Mouse (Mus musculus) left cerebral cortex, adult 2 months (tissue): ENCODE measurements at regions not wholly inside any gene's neighbourhood (a gene's known extent, or its start where the extent isn't known, plus 50 kb on each side); places are given as distances from the start of the nearest gene placed in this dataset.

Source experiments
- DNase-seq, 2 experiments: peaks; one replicate each; pipeline ENCODE4 v3.0.0; 2021 to 2022; ENCODE audit warnings: low spot score in 2 of 2, mixed read lengths in 1 of 2; ENCODE audit errors: extremely low spot score in 1 of 2
- H3K27ac ChIP-seq: fragments of 200-600 bp; 2 replicates; pipeline ENCODE4 v1.8.1; 2022
- H3K4me3 ChIP-seq: fragments of 200-600 bp; 2 replicates; pipeline ENCODE4 v1.8.1; 2022
- CTCF ChIP-seq: fragments of 200-600 bp; IDR thresholded peaks from 2 replicates; pipeline ENCODE4 v1.8.1; 2022; ENCODE audit warnings: antibody characterized with exemption, mild to moderate bottlenecking, moderate library complexity
- intact Hi-C: fragments of 180-260 bp; cut with DNase I; formaldehyde crosslinking; loops from one replicate; pipeline ENCODE4 v1.15.1; 2025

DNA sequence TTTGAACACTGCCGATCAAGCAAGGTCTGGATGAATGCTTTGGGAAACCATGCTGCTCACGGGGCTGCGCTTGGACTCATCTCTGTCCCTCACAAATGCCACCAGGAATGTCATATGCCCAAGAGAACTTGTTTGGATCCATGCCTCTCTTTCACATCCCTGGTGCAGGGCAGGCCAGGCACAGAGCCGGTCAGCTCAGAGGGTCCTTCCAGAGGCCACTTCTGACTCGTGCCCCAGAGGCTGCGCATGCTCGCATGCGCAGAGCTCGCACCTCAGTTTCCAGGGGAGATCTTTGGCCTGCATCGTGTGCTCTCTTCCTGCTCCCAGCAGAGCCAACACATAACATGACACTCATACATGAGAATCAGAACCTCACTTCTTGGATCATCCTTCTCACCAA lies 111.1 kb downstream of the Tfap2c start:
- no peak for TF ChIP-seq CTCF
- intact Hi-C loops, result no loop called here
- Histone ChIP-seq H3K27ac (no peak overlapping the region), H3K4me3 (no peak overlapping the region)
- no peak for DNase-seq

DNA sequence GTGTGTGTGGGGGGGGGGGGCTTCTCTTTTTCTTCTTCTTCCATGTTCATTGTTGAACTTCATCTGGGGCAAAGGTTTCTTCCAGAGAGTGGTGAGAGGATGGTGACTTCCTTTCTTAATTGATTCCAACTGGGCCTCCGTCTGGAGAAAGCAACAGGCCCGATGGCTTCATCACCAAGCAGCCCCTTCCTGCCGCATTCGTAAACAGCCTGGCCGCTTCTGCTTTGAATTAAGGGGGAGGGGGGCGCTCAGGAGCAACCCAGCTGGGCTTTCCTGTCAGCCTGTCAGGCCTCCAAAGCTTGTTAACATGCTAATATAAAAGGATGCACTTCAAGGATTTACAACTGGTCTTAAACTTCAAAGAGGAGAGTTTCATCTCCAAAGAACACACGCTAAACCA lies 111.5 kb downstream of the Tfap2c start:
- Histone ChIP-seq H3K27ac (no peak overlapping the region), H3K4me3 (no peak overlapping the region)
- intact Hi-C loops, result no loop called here
- no peak for DNase-seq
- TF ChIP-seq CTCF, result no peak

GRCm38 (mm10) chr2:172661418-172661980 lies 112.1 kb downstream of the Tfap2c start:
- TF ChIP-seq CTCF, result no peak
- Histone ChIP-seq H3K4me3 (no peak overlapping the region), H3K27ac (no peak overlapping the region)
- intact Hi-C loops, result no loop called here
- no peak for DNase-seq

- no peak for DNase-seq
- H3K27ac ChIP-seq, result no peak overlapping the region
- intact Hi-C loops, result no loop called here
- H3K4me3 ChIP-seq, result no peak overlapping the region
- TF ChIP-seq CTCF, result no peak
Measured at GRCm38 (mm10) chr2:172662165-172662564, 112.8 kb downstream of the Tfap2c start.

GRCm38 (mm10) chr2:172663681-172664080 lies 114.3 kb downstream of the Tfap2c start:
- DNase-seq, result no peak
- H3K4me3 ChIP-seq, result no peak overlapping the region
- TF ChIP-seq CTCF, result no peak
- no peak overlapping the region for H3K27ac ChIP-seq
- intact Hi-C loops, result no loop called here

DNA sequence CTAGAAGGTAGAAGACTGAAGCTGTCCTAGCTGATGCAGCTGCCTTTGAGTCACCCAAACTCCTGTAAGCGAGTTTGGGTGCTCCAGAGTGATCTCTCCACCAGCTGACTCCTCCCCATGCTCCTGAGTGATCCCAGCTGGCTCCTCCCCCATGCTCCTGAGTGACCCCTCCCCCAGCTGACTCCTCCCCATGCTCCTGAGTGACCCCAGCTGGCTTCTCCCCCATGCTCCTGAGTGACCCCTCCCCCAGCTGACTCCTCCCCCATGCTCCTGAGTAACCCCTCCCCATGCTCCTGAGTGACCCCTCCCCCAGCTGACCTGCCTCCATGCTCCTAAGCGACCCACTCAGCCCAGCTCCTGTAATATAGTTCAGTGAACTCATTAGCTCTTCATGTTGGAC lies 123.7 kb downstream of the Tfap2c start:
- TF ChIP-seq CTCF, result no peak
- intact Hi-C loops, result no loop called here
- no peak for DNase-seq
- H3K27ac ChIP-seq, result no peak overlapping the region
- H3K4me3 ChIP-seq, result no peak overlapping the region

DNA sequence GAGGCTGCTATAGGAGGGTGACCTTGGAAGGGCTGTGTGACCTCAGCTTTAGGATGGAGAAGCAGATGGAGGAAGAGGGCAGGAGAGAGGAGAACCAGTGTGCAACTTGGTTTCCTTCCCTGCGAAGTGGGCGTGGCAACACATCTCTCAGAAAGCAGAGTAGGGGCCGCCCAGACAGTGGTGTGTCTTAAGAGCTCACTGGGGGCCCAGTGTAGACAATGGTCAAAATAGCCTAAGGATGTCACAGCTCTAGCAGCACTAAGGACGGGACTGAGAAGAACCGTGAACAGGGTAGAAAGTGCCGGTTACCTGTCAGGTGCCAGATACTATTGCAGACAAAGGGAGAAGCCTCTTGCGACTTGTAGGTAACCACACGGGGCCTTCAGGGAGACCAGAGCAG lies 125.2 kb downstream of the Tfap2c start:
- no peak for DNase-seq
- intact Hi-C loops, result no loop called here
- Histone ChIP-seq H3K27ac (no peak overlapping the region), H3K4me3 (no peak overlapping the region)
- no peak for TF ChIP-seq CTCF

DNA sequence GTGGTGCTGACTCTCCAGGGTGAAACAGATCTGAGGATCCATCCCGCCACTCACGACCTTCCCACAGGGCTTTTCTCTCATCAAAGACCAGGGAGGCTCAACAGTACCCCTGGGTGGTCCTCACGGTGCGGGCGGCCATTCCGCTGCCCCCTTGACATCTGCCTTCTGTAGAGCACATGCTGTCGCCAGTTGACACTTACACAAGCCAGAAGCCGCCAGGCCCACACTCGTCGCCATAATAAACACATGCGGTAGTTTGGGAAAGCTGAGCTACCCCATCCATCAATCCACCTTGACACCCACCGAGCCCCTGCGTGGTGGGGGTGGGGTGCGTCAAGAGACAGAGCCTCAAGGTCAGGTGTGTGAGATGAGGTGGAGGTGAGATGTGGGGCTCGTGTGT lies 125.7 kb downstream of the Tfap2c start:
- Histone ChIP-seq H3K4me3 (no peak overlapping the region), H3K27ac (no peak overlapping the region)
- no peak for DNase-seq
- no peak for TF ChIP-seq CTCF
- intact Hi-C loops, result no loop called here

DNA sequence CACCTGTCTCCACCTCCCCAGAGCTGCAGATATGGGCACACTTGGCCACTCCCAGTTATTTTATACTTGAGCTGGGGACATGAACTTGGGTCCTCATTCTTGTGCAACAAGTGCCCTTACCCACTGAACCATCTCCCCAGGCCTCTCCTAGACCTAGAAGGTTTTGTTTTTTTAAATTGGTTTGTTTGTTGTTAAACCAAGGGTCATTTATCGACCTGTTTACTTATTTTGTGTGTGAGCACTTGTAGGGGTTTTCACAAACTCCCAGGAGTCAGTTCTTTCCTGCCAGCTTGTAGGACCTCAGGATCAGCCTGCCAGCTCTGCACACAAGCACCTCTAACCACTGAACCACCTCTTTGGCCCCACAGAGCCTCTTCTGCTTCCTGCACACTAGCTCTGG lies 140.8 kb downstream of the Tfap2c start:
- DNase-seq, result no peak
- intact Hi-C loops, result no loop called here
- Histone ChIP-seq H3K27ac (no peak overlapping the region), H3K4me3 (no peak overlapping the region)
- no peak for TF ChIP-seq CTCF

DNA sequence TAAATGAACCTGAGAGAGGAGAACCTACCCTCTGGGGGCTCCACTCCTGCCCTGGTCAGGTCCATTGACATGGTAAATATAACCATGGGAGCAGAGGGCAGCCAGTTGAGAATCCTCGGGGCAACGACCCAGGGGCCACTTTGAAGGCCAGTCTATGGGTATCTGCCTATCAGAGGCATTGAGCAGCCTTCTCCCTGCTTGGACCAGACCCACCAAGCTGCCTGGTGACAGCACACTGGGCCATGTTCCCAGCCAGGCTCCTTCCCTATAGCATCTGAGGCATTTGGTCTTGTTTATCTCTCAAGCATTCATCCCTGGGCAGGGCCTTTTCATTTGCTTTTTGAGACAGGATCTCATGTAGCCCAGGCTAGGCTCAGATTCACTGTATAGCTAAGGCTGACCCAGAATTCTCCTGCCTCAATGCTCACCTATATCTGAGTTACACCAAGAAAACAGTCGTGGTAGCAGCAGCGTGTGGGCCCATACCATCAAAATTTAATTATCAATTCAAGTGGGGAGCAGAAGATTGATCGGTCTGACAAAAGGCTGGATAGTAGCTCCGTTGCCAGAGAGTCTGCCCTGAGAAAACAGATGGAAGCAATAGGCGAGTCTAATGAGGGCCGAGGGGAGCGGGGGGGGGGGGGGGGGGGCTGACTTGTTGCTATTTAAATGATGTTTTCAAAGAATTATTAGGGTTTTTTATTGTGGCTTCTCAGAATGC lies 141.7 kb downstream of the Tfap2c start:
- no peak overlapping the region for H3K4me3 ChIP-seq
- intact Hi-C loops, result no loop called here
- no peak overlapping the region for H3K27ac ChIP-seq
- no peak for TF ChIP-seq CTCF
- DNase-seq, result no peak

GRCm38 (mm10) chr2:172698961-172699360 lies 149.6 kb downstream of the Tfap2c start:
- intact Hi-C loops, result no loop called here
- Histone ChIP-seq H3K27ac (no peak overlapping the region), H3K4me3 (no peak overlapping the region)
- no peak for TF ChIP-seq CTCF
- no peak for DNase-seq

DNA sequence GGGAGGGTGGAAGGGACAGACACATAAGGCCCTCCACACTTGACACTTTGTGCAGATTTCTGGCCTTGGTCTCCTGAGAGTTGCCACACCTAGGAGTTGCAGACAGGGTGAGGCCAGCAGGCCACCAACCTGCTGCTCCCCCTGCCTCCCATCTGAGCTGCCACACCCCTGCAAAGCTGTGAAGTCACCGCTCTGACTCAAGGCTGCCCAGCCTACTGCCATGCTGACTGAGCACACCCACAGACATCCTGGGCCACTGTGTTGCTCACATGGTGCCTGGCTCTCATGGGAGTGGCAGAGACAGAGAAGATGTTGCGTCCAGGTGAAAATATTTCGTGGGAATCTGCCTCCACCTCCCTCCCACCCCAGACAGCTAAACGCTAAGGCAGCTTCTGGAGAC lies 150.3 kb downstream of the Tfap2c start:
- TF ChIP-seq CTCF, result no peak
- intact Hi-C loops, result no loop called here
- Histone ChIP-seq H3K27ac (no peak overlapping the region), H3K4me3 (no peak overlapping the region)
- no peak for DNase-seq

DNA sequence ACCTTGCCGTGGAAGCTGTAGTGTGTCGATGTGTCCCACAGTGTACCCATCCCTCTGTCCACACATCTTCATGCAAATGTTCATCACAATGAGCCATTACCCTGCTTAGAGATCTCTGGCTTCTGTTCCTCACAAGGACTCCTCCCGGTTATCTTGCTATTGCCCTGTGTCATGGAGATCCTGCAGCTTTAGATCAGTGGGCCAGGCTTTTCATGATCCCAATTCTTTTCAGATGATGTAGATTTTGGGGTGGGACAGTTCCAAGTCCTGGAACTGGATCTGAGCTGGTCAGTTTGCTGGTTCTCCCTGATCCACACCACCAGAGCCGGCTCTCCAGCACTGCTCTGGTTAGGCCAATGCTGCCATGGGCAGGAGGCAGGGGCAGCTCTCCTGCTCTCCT lies 161.2 kb downstream of the Tfap2c start:
- intact Hi-C loops, result no loop called here
- H3K4me3 ChIP-seq, result no peak overlapping the region
- TF ChIP-seq CTCF, result no peak
- H3K27ac ChIP-seq, result no peak overlapping the region
- no peak for DNase-seq
